Mouse (Mus musculus) ES-Bruce4 (cell line): ENCODE results near the gene Dnase1l2.

Source experiments
- EP300 ChIP-seq: IDR thresholded peaks from 2 replicates; pipeline ENCODE4 v1.6.1; 2011; ENCODE audit warnings: low read depth, low read length; ENCODE audit not compliant: insufficient read depth
- POLR2A ChIP-seq: IDR thresholded peaks from one replicate; pipeline ENCODE4 v1.8.1; 2011; ENCODE audit warnings: low read length; ENCODE audit not compliant: insufficient read depth

- TF ChIP-seq POLR2A (no peak), EP300 (no peak)
These were observed at the start of gene Dnase1l2 for GRCm38 (mm10) chr17:24442632-24443155.
